Comparison of ENCODE assay signal across 9 mouse cellular contexts in genomic region chr2:151009515-151010085, GRCm38 (mm10). TPM values are rescaled to one million over a fixed set of nuclear protein-coding genes. Genes with fewer than 3 reads are reported as not detected.
DNase-seq lines count a peak whose midpoint lies in the region; ATAC-seq lines count a peak whose summit lies in the region.
"Had no signal": no experiment of that assay in that cellular context is flagged by ENCODE, and none has a peak within 500 bp of the region (broad histone marks: within the 10 kb centered on the region; RNA-seq: fewer than 3 reads in every experiment).

No protein-coding gene starts in this region.

- WGBS in liver, embryonic 11.5 days = 74% methylated on average over 1 of the region's 1 CpGs
- whole genome bisulfite sequencing in limb, embryonic 11.5 days = 97% methylated on average over 1 of the region's 1 CpGs
- 84% methylated on average over 1 of the region's 1 CpGs for WGBS in neural tube, embryonic 15.5 days

- H3K36me3 ChIP-seq in liver, embryonic 11.5 days (ENCODE audit: control insufficient read depth, insufficient read depth, low read length) = no peaks in the 10 kb centered on the region
- H3K36me3 ChIP-seq in limb, embryonic 11.5 days (ENCODE audit: control insufficient read depth, insufficient read depth, low read length) = no peaks in the 10 kb centered on the region
- no peaks in the 10 kb centered on the region for H3K36me3 ChIP-seq in neural tube, embryonic 15.5 days

- H3K4me2 ChIP-seq in liver, embryonic 11.5 days = peak overlapping the region; percentile 89
- peak overlapping the region; percentile 77; the same call in 1 of the 2 replicates for H3K4me2 ChIP-seq in limb, embryonic 11.5 days (ENCODE audit: low read depth, severe bottlenecking)
- peak overlapping the region; percentile 99 for H3K4me2 ChIP-seq in neural tube, embryonic 15.5 days

- no peak overlapping the region for H3K9ac ChIP-seq in liver, embryonic 11.5 days (ENCODE audit: low read depth, low read length)
- H3K9ac ChIP-seq in limb, embryonic 11.5 days (ENCODE audit: low read length) = peak overlapping the region; percentile 79; the same call in 1 of the 2 replicates
- peak overlapping the region; percentile 72 for H3K9ac ChIP-seq in neural tube, embryonic 15.5 days (replicated peaks)

- peak overlapping the region; percentile 63 for H3K4me3 ChIP-seq in liver, embryonic 11.5 days (ENCODE audit: low read depth, low read length)
- H3K4me3 ChIP-seq in limb, embryonic 11.5 days (ENCODE audit: low read depth, low read length) = peak overlapping the region; percentile 52
- H3K4me3 ChIP-seq in neural tube, embryonic 15.5 days (replicated peaks) = peak overlapping the region; percentile 81

- H3K27ac ChIP-seq in liver, embryonic 11.5 days (ENCODE audit: low read depth, low read length) = peak overlapping the region; percentile 20; the same call in 1 of the 2 replicates
- no peak overlapping the region for H3K27ac ChIP-seq in limb, embryonic 11.5 days (replicated peaks; ENCODE audit: low read depth, low read length)
- no peak overlapping the region for H3K27ac ChIP-seq in neural tube, embryonic 15.5 days (replicated peaks)

- no peaks in the 10 kb centered on the region for H3K27me3 ChIP-seq in liver, embryonic 11.5 days (replicated peaks; ENCODE audit: control insufficient read depth, insufficient read depth, low read length)
- no peaks in the 10 kb centered on the region for H3K27me3 ChIP-seq in limb, embryonic 11.5 days (ENCODE audit: control insufficient read depth, insufficient read depth, low read length)
- no peaks in the 10 kb centered on the region for H3K27me3 ChIP-seq in neural tube, embryonic 15.5 days (replicated peaks)

- no peaks in the 10 kb centered on the region for H3K9me3 ChIP-seq in liver, embryonic 11.5 days (ENCODE audit: control insufficient read depth, low read length)
- H3K9me3 ChIP-seq in limb, embryonic 11.5 days (ENCODE audit: control insufficient read depth, low read length) = no peaks in the 10 kb centered on the region
- no peaks in the 10 kb centered on the region for H3K9me3 ChIP-seq in neural tube, embryonic 15.5 days (replicated peaks)

- no peak for DNase-seq in liver, embryonic 11.5 days (ENCODE audit: low spot score)
- DNase-seq in liver = no peak
- peak; percentile 25 for DNase-seq in limb, embryonic 11.5 days (ENCODE audit: low spot score)
- no peak for DNase-seq in cerebellum, adult 8-10 months
- DNase-seq in gastrocnemius, adult 8-10 months (ENCODE audit: low spot score in 2 of 2) = no peak
- DNase-seq in c-Kit-positive CD71-positive TER-119-positive erythroid progenitor cells, embryonic 14.5 days (ENCODE audit: low spot score) = no peak
- DNase-seq: thymus, adult 18-20 months had no signal

- peak; percentile 48 for ATAC-seq in liver, embryonic 11.5 days (replicated peaks; ENCODE audit: low FRiP score)
- peak; percentile 21 for ATAC-seq in erythroid progenitor cell, adult 5-6 weeks (replicated peaks; ENCODE audit: low FRiP score, poor library complexity, severe bottlenecking)
- peak; percentile 56; the same call in 1 of the 2 replicates for ATAC-seq in limb, embryonic 11.5 days (ENCODE audit: insufficient number of reproducible peaks, low FRiP score, low TSS enrichment, low read depth)
- ATAC-seq in neural tube, embryonic 15.5 days (ENCODE audit: low FRiP score) = peak; percentile 62

- H3K4me1 ChIP-seq in liver, embryonic 11.5 days (replicated peaks; ENCODE audit: control insufficient read depth, insufficient read depth, low read length) = peaks cover 46% of the 10 kb centered on the region
- H3K4me1 ChIP-seq in limb, embryonic 11.5 days (ENCODE audit: control insufficient read depth, insufficient read depth, low read length) = no peaks in the 10 kb centered on the region
- H3K4me1 ChIP-seq in neural tube, embryonic 15.5 days = peaks cover 19% of the 10 kb centered on the region

RNA-seq across cellular contexts. Expression of gene Ninl, which starts 29.6 kb away (rescaled TPM):
- polyA plus RNA-seq in liver, embryonic 11.5 days (2014; fragmentation: Nextera tagmentation; extraction: Ambion mirVana) = 19.0 and 19.2 TPM in 2 replicates
- 19.8 and 28.5 TPM in 2 replicates for total RNA-seq in erythroid progenitor cell, adult 5-6 weeks (2015; ENCODE audit: low replicate concordance)
- total RNA-seq in erythroid progenitor cell, adult 5-6 weeks (2017; ENCODE audit: low replicate concordance) = 65.6 and 69.2 TPM in 2 replicates
- polyA plus RNA-seq in limb, embryonic 11.5 days (2014; fragmentation: Nextera tagmentation; extraction: Ambion mirVana) = 11.5 and 13.6 TPM in 2 replicates
- polyA plus RNA-seq in neural tube, embryonic 15.5 days (2015; fragmentation: Nextera tagmentation; extraction: Ambion mirVana) = 2.9 and 3.7 TPM in 2 replicates
- total RNA-seq in gastrocnemius, adult 8-10 months (2022) = under 1 TPM in 2 of 4 experiments, not detected in 2; 0.22 to 0.65 TPM

RNA-seq across cellular contexts. Expression of gene Nanp, which starts 29.6 kb away (rescaled TPM):
- 89.3 and 94.7 TPM in 2 replicates for polyA plus RNA-seq in liver, embryonic 11.5 days (2014; fragmentation: Nextera tagmentation; extraction: Ambion mirVana)
- 51.6 and 59.8 TPM in 2 replicates for total RNA-seq in erythroid progenitor cell, adult 5-6 weeks (2015; ENCODE audit: low replicate concordance)
- total RNA-seq in erythroid progenitor cell, adult 5-6 weeks (2017; ENCODE audit: low replicate concordance) = 51.8 and 55.6 TPM in 2 replicates
- 50.1 and 53.5 TPM in 2 replicates for polyA plus RNA-seq in limb, embryonic 11.5 days (2014; fragmentation: Nextera tagmentation; extraction: Ambion mirVana)
- polyA plus RNA-seq in neural tube, embryonic 15.5 days (2015; fragmentation: Nextera tagmentation; extraction: Ambion mirVana) = 37.8 and 40.1 TPM in 2 replicates
- total RNA-seq in gastrocnemius, adult 8-10 months (2022) = 1 to 10 TPM; 2.6 to 3.8 (median 3.2) TPM
